Mouse (Mus musculus) stomach, embryonic 14.5 days (tissue): ENCODE data around the gene Inpp5k. TPM values are rescaled to one million over a fixed set of nuclear protein-coding genes. Genes with fewer than 3 reads are reported as not detected.

Source experiments
- ATAC-seq: fragments of 200-750 bp; cut with Nextera tagmentation; 2 replicates; pipeline ENCODE4 v1.8.0; 2017; ENCODE audit warnings: low read depth, moderate TSS enrichment; ENCODE audit not compliant: insufficient number of reproducible peaks, insufficient read depth, low FRiP score
- H3K27ac ChIP-seq: fragments of 300-500 bp; sonication (generic); 2 replicates; pipeline ENCODE4 v1.5.1; 2014; ENCODE audit warnings: mild to moderate bottlenecking, low read length, moderate library complexity, mixed read lengths
- H3K27me3 ChIP-seq: fragments of 300-500 bp; sonication (generic); 2 replicates; pipeline ENCODE4 v1.6.1; 2014; ENCODE audit warnings: low read length, control low read depth, mixed read lengths; ENCODE audit not compliant: control insufficient read depth, insufficient read depth
- H3K36me3 ChIP-seq: fragments of 300-500 bp; sonication (generic); 2 replicates; pipeline ENCODE4 v1.6.1; 2014; ENCODE audit warnings: mild to moderate bottlenecking, control low read depth, low read length, moderate library complexity, mixed read lengths; ENCODE audit not compliant: control insufficient read depth, insufficient read depth
- H3K4me1 ChIP-seq: fragments of 300-500 bp; sonication (generic); 2 replicates; pipeline ENCODE4 v1.6.1; 2014; ENCODE audit warnings: low read length, control low read depth, mixed read lengths; ENCODE audit not compliant: control insufficient read depth, insufficient read depth
- H3K4me2 ChIP-seq: fragments of 300-500 bp; sonication (generic); replicated peaks from 2 replicates; pipeline ENCODE4 v1.6.1; 2014; ENCODE audit warnings: low read depth, low read length, control low read depth
- H3K4me3 ChIP-seq: fragments of 300-500 bp; sonication (generic); 2 replicates; pipeline ENCODE4 v1.5.1; 2014; ENCODE audit warnings: low read depth, low read length, control low read depth
- H3K9ac ChIP-seq: fragments of 300-500 bp; sonication (generic); replicated peaks from 2 replicates; pipeline ENCODE4 v1.6.1; 2014; ENCODE audit warnings: low read depth, mild to moderate bottlenecking, control low read depth, low read length, moderate library complexity, mixed read lengths
- H3K9me3 ChIP-seq: fragments of 300-500 bp; sonication (generic); 2 replicates; pipeline ENCODE4 v1.6.1; 2016; ENCODE audit warnings: low read depth, low read length, control low read depth; ENCODE audit not compliant: control insufficient read depth
- WGBS: fragments of 180-500 bp; shearing (Covaris S2); extraction: QIAGEN DNeasy Blood & Tissue Kit; methylation state at CpG from one replicate; pipeline ENCODE4 v1.1.7; 2014; 5-methylcytosine and 5-hydroxymethylcytosine counted together
- polyA plus RNA-seq: library from polyadenylated mRNA; unstranded; fragments of >200 nt; fragmentation: Nextera tagmentation; extraction: Ambion mirVana; gene quantifications from 2 replicates; pipeline ENCODE4 v1.2.1, GENCODE M21; 2014

Inpp5k gene
- polyA plus RNA-seq, 1 experiment from 2014 or later, result 27.7 TPM

GRCm38 (mm10) chr11:75608776-75609175 is 22.0 kb upstream of the Inpp5k start:
- WGBS, result 89% methylated on average over 5 of the region's 5 CpGs
- H3K36me3 ChIP-seq, result peaks cover 46% of the 10 kb centered on the region
- ATAC-seq, result no peak
- no peak overlapping the region for H3K9ac ChIP-seq
- H3K27ac ChIP-seq, result no peak overlapping the region
- no peaks in the 10 kb centered on the region for H3K9me3 ChIP-seq
- no peaks in the 10 kb centered on the region for H3K4me1 ChIP-seq
- H3K27me3 ChIP-seq, result no peaks in the 10 kb centered on the region
- H3K4me2 ChIP-seq, result no peak overlapping the region
- no peak overlapping the region for H3K4me3 ChIP-seq

GRCm38 (mm10) chr11:75610021-75610420 is 20.8 kb upstream of the Inpp5k start:
- Histone ChIP-seq H3K9ac (no peak overlapping the region), H3K27me3 (no peaks in the 10 kb centered on the region), H3K27ac (no peak overlapping the region), H3K4me2 (no peak overlapping the region), H3K4me3 (no peak overlapping the region), H3K4me1 (no peaks in the 10 kb centered on the region), H3K9me3 (no peaks in the 10 kb centered on the region), H3K36me3 (peaks cover 42% of the 10 kb centered on the region)
- no peak for ATAC-seq
- 82% methylated on average over 2 of the region's 2 CpGs for WGBS

- peaks cover 39% of the 10 kb centered on the region for H3K36me3 ChIP-seq
- no peaks in the 10 kb centered on the region for H3K4me1 ChIP-seq
- 97% methylated on average over 1 of the region's 1 CpGs for WGBS
- no peak overlapping the region for H3K4me2 ChIP-seq
- no peak overlapping the region for H3K9ac ChIP-seq
- no peak for ATAC-seq
- H3K27ac ChIP-seq, result no peak overlapping the region
- H3K9me3 ChIP-seq, result no peaks in the 10 kb centered on the region
- no peaks in the 10 kb centered on the region for H3K27me3 ChIP-seq
- H3K4me3 ChIP-seq, result no peak overlapping the region
Measured at GRCm38 (mm10) chr11:75614769-75615168, 16.0 kb upstream of the Inpp5k start.

GRCm38 (mm10) chr11:75615556-75615955 is 15.2 kb upstream of the Inpp5k start:
- no peak overlapping the region for H3K9ac ChIP-seq
- H3K36me3 ChIP-seq, result peaks cover 41% of the 10 kb centered on the region
- H3K27me3 ChIP-seq, result no peaks in the 10 kb centered on the region
- no peak overlapping the region for H3K4me2 ChIP-seq
- H3K4me1 ChIP-seq, result 0 out of 2 replicates have a peak, but pooled peaks cover 3% of the 10 kb centered on the region
- WGBS, result 75% methylated on average over 2 of the region's 2 CpGs
- no peak overlapping the region for H3K27ac ChIP-seq
- no peak for ATAC-seq
- no peaks in the 10 kb centered on the region for H3K9me3 ChIP-seq
- no peak overlapping the region for H3K4me3 ChIP-seq

- Histone ChIP-seq H3K36me3 (peaks cover 34% of the 10 kb centered on the region), H3K4me3 (no peak overlapping the region), H3K4me2 (no peak overlapping the region), H3K27me3 (no peaks in the 10 kb centered on the region), H3K9ac (no peak overlapping the region), H3K9me3 (no peaks in the 10 kb centered on the region), H3K4me1 (0 out of 2 replicates have a peak, but pooled peaks cover 3% of the 10 kb centered on the region), H3K27ac (no peak overlapping the region)
- no peak for ATAC-seq
- 85% methylated on average over 5 of the region's 5 CpGs for WGBS
Measured at GRCm38 (mm10) chr11:75619133-75619532, 11.7 kb upstream of the Inpp5k start.

- no peak overlapping the region for H3K4me3 ChIP-seq
- no peak overlapping the region for H3K9ac ChIP-seq
- H3K36me3 ChIP-seq, result peaks cover 36% of the 10 kb centered on the region
- no peak overlapping the region; the same call in 1 of the 2 replicates for H3K27ac ChIP-seq
- ATAC-seq, result no peak
- H3K27me3 ChIP-seq, result no peaks in the 10 kb centered on the region
- WGBS, result 79% methylated on average over 12 of the region's 12 CpGs
- 0 out of 2 replicates have a peak, but pooled peaks cover 3% of the 10 kb centered on the region for H3K4me1 ChIP-seq
- no peaks in the 10 kb centered on the region for H3K9me3 ChIP-seq
- H3K4me2 ChIP-seq, result no peak overlapping the region
Measured at GRCm38 (mm10) chr11:75620136-75620780, 10.5 kb upstream of the Inpp5k start.

- ATAC-seq, result no peak
- no peak overlapping the region for H3K9ac ChIP-seq
- no peak overlapping the region for H3K4me3 ChIP-seq
- no peak overlapping the region for H3K4me2 ChIP-seq
- 0 out of 2 replicates have a peak, but pooled peaks cover 3% of the 10 kb centered on the region for H3K4me1 ChIP-seq
- H3K9me3 ChIP-seq, result no peaks in the 10 kb centered on the region
- no peak overlapping the region for H3K27ac ChIP-seq
- H3K27me3 ChIP-seq, result no peaks in the 10 kb centered on the region
- WGBS, result 91% methylated on average over 2 of the region's 2 CpGs
- peaks cover 43% of the 10 kb centered on the region for H3K36me3 ChIP-seq
Measured at GRCm38 (mm10) chr11:75621426-75621825, 9.4 kb upstream of the Inpp5k start.

GRCm38 (mm10) chr11:75622588-75623329 is 8.0 kb upstream of the Inpp5k start:
- Histone ChIP-seq H3K4me3 (no peak overlapping the region), H3K9me3 (no peaks in the 10 kb centered on the region), H3K9ac (no peak overlapping the region), H3K27ac (no peak overlapping the region), H3K4me1 (0 out of 2 replicates have a peak, but pooled peaks cover 3% of the 10 kb centered on the region), H3K36me3 (peaks cover 49% of the 10 kb centered on the region), H3K4me2 (no peak overlapping the region), H3K27me3 (no peaks in the 10 kb centered on the region)
- WGBS, result 89% methylated on average over 2 of the region's 2 CpGs
- no peak for ATAC-seq
